Mouse (Mus musculus) forelimb bud, embryonic 11.5 days (tissue): Measurements from ENCODE around the gene Rpusd2.
"Not testable (repeated sequence)": the region's sequence is repeated elsewhere in the genome, so short reads cannot be mapped to it uniquely, and the experiment has no call there.

Experiments
- DNase-seq: peaks from one replicate; pipeline ENCODE4 v3.0.0-alpha.2; 2012; ENCODE audit warnings: low read depth, low spot score

Rpusd2 gene

DNA sequence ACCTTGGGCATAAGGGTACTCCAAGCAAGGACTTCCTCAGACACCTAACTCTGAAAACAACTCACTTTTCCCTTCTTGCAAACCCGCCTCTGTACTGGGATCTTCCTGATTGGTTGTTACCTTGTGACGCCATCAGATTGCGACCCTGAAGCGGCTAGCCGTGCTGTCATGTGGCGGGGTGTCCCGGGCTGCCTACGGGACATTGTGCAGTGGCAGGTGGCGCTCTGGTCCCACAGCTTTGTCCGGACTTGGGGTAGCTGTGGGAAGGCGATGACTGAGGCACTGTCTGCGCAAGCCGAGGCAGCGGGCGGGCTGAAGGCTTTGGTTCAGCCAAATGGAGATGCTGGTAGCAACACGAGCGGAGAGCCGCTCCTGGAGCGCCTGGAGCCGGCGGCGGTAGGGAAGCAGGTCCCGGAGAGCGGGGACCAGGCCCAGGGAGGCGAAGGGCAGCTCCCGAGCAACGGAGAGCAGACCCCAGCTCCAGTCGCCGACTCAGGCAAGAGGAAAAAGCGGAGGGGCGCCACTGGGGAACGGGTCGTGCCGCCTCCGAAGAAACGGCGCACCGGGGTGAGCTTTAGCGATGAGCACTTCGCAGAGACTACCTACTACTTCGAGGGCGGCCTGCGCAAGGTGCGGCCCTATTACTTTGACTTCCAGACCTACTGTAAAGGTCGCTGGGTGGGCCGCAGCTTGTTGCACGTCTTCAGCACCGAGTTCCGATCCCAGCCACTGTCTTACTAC, at the start of gene Rpusd2:
TSS of gene Rpusd2 (plus strand) at position 135 of the 741 bp plus-strand sequence.
- peak; percentile 97 for DNase-seq

DNA sequence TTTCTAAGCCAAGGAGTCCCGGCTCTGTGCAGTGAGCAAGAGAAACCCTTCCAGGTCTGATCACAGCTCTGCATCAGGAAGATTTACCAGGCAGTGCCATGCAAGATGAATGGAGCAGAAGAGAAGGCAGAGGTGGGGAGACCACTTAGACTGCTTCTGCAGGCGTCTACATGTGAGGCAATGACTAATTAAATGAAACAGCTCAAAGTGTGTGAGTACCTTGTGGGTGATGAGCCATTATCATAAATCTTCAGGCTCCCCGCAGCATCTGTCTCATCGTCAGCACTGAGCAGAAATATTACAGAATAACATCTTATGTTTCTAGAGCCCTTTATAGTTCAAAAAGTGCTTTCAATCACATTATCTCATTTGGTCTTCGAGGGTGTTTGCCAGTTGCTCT, 39.1 kb upstream of the Rpusd2 start:
- no peak for DNase-seq

DNA sequence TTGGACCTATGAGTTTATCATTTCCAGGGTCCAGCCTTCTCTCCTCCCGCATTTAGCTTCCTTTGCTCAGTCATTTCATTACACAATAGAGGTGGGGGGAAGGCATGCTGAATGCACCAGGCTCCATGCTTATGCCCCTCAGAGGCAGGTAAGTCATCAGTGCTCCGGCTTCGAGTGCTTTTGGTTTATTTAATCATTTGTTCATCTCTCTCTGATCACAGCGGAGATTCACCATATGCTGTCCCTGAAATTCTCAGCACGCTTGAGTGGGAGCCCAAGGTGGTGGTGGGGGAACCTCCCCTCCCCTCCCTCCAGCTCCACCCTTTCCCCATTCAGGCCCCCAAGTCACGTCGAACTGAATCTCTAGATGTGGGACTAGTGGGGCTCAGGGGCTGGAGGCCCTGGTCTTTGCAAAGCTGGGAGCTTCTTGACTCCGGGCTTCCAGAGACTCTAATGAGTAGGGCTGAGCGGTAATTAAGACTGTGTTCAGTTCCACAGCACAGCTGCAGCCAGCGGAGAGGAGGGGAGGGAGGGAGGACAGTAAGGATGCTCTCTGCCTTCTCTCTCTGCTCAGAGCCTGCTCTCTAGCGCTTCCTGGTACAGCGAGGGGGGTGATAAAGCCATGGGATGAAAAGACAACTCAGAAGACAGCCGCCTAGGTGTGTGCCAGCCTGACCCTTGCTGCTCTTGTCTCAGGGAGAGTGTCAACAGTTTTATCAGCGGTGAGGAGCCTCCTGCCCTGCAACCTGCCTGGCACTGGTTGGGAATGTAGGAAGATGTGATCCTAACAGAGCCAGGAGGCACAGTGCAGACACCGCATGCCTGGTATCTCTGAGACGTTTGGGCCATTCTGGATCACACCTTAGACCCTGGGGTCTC, 38.4 kb upstream of the Rpusd2 start:
- no peak for DNase-seq

DNA sequence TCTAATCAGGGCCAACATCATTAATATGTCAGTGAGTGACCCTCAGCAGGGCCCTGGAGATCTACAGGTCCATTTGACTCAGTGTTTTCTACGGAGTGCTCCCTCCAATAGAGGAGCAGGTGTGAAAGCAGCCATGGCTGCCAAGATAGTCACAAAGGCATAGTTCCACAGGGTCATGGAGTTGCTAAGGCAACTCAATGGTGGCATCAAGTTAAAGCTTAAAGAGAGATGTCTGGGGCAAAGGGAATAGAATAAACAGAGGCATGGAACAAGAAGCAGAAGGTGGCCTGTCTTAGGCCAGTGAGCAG, 37.8 kb upstream of the Rpusd2 start:
- DNase-seq, result no peak

DNA sequence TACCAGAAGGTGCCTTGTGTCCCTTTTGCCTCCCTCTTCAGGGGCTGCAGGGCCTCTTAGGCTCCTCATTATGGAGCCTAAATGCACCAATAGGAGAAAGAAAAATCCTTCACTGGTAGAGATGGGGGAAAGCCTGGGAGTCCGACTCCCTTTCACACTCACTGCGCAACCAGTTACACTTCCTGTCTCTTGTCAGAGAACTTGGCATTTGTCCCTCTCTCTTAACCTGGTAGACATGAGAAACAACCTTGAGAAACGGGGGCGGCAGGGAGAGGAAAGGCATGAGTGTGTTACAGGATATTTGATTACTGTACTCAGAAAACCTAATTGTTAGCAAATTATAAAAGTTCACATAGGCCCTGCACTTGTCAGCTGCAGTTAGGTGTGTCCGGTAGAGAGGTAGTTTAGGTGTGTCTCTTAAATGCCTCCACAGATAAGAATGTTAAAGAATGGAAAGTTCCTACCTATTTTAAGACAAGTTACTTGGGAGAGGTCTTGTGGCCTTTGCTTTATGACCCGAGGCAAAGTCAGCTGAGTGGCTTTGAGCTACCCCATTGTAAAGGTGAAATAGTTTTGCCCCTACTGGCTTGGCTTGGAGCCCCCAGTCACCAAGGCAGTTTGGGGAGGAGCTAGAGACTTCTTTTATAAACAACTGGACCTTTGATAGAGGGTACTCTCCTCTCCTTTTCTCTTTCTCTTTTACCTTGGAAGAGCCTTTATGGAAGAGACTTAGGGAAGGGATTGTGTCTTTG, 36.3 kb upstream of the Rpusd2 start:
- no peak for DNase-seq

DNA sequence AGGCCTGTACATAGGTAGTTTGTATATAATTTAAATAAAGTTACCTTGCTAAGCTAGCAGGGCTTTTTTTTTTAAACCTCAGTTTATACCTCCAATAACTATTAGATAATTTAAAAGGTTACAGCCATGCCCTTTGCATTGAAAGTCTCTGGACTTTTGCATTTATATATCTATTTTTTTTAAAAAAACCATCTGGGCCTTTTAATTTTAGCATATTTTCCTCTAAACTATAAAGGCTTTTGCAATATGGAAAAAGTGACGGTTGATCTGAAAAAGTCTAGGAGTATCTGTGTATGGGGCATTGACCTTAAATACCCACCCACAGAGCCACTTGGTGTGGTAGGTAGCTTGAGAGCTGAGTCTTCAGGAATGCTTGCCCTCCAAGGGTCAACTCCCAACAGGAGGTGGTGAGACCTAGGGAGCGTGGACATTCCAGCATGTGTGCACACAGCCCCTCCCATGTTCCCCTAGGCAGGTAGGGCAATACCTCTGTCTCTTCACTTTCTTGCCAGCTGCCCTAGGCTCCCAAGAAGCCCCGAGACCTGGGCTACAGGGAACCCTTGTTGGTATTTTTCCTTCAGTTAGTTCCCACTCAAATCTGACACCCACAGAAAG, 35.5 kb upstream of the Rpusd2 start:
- no peak for DNase-seq

DNA sequence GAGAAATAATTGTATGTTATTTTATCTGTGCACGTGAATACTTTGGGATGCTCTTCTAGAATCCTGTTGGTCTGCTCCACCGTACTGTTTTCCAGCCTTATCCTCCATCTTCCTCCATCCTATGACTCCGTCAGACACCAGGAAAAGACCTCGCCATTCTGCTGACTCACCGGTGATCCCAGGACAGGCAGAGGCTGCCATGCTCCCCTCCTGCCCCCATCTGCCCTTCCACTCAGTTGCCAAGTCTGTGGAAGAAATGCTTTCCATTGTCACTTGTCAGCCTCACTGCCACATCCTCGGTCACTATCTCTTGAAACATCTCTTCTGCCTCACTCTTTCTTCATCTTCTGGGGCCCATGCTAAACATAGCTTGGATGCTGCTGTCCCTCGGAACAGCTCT, 27.7 kb upstream of the Rpusd2 start:
- DNase-seq, result no peak

DNA sequence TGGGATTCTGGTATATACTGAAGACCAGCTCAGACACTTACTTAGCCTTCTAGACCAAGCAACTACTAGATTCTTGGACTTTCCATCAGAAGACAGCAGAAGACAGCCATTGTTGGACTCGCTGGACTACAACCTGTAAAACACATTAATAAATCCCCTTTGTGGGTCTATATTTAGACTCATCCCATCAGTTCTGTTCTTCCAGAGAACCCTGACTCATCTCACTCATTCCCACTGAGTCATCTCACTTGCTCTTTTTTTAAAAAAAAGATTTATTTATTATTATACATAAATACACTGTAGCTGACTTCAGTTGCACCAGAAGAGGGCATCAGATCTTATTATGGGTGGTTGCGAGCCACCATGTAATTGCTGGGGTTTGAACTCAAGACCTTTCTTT, 25.2 kb upstream of the Rpusd2 start:
- no peak for DNase-seq

DNA sequence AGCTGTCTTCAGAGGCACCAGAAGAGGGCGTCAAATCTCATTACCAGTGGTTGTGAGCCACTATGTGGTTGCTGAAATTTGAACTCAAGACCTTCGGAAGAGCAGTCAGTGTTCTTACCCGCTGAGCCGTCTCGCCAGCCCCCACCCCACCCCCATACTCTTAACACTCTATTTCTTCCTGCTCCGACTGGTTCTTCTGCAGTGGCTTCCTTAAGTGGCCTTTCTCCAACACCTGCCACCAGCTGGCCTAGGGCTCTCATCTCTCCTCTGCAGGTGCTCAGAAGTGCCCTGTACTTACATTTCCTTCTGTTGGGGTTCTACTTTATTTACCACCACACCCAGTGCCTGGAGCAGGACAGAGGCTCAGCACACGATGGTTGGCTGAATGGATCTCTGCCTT, 19.6 kb upstream of the Rpusd2 start:
- no peak for DNase-seq

DNA sequence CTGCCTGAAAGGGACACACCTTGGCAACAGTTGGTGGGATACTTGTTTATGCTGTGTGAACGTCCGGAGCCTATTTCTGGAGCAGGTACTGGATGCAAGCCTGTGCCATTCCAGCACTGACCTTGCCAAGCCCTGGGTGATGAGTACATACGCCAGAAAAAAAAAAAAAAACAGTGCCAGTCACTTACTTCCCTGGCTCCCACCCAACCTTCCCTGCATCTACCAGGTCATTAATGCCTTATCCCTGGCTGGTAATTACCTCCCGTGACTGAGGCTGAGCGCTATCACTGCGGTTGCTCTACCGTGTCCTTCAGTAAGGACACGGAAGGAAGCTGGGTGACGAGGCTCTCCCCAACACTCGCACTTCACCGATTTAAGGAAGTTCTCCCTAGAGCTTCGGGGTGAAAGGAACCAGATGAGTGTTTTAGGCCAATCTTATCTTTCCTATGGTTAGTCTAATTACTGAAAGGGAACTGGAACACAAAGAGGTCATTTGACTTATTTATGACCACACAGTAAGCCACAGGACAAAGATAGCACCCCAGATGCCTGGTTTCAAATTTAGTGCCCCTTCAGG, 18.9 kb upstream of the Rpusd2 start:
- no peak for DNase-seq

DNA sequence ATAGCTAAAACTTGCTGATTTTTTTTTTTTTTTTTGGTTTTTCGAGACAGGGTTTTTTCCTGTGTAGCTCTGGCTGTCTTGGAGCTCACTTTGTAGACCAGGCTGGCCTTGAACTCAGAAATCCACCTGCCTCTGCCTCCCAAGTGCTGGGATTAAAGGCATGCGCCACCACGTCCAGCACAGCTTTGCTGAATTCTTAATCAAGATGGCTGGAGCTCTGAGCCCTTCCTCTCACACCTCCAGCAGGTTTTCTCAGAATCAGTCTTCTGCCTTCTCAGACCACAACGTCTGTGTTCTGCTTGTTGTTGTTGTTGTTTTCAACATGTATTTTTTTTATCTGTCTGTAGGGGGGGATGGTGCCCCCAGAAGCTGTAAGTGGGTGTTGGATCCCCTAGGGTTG, 18.3 kb upstream of the Rpusd2 start:
- not testable (repeated sequence) for DNase-seq

DNA sequence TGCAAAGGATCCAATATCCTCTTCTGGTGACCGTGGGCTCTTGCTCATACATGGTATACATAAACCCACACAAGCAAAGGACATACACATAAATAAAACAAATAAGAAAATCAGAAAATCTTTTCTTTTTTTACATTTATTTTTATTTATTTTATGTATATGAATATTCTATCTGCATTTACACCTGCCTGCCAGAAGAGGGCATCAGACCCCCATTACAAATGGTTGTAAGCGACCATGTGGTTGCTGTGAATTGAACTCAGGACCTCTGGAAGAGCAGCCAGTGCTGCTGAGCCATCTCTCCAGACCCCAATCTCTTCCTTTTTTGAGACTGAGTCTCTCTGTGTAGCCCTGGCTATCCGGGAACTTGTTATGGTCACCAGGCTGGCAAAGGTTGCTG, 16.9 kb upstream of the Rpusd2 start:
- no peak for DNase-seq

DNA sequence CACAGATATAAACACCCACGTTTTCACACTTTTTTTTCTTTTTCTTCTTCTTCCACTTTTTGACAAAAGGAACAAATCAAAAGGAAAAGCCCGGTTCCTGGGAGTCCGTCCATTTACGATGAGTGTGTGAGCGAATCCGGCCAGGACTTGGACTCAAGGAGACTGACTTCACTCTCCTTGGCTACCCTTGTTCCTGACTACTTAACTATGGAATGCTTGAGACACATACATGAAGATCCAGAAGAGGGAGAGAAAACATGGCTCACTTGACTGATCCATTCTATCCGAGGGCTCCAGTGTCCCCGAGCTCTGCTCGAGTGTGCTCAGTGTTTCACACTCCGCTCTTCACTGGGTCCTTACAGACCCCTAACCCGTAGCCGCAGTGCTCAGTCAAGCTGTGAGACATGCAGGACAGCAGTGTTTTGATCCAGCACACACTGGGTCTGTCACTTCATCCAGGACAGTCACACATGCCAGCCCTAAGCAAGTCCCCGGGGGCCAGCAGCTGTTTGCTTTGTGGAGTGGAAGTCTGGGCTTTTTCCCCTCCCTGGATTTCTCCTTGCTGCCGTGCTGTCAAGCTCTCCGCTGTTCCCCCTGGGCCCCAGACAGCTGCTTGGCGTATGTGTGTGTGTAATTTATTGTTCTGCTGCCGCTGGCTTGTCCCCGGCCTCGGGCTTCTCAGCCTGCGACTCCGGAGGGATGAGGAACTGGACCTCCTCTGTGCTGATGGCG, 16.0 kb upstream of the Rpusd2 start:
- peak; percentile 37 for DNase-seq

DNA sequence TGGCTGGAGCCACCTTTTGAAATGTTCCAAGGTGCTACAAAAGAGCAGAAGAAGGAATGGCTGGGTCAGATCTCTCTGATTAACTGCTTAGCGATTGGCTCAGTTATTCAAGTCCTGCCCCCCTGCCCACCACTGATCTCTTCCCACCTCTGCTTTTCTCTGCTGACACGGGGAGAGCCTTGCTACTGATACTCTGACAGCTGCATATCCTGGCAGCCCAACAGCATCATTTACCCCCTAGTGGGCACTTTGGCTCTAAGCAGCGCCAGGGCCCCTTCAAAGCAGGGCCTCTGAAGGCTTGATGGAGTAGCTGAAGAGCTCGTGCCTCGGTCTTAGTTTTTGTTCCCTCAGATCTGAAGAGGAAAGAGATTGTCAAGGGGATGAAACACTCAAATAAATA, 15.5 kb upstream of the Rpusd2 start:
- no peak for DNase-seq

DNA sequence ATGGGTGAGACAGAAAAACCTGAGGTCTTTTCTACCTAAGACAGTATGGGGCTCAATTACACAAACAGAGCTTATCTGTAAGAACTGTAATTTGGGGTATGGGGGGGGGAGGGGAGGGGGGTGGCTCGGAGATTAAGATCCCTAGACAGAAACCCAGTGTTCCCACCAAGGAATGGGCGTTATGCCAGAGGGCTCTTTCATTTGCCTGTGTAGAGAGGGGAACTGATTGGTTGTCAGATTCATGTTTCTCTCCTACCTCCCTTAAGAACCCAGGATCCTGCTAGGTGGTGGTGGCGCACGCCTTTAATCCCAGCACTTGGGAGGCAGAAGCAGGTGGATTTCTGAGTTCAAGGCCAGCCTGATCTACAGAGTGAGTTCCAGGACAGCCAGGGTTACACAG, 15.1 kb upstream of the Rpusd2 start:
- DNase-seq, result no peak

DNA sequence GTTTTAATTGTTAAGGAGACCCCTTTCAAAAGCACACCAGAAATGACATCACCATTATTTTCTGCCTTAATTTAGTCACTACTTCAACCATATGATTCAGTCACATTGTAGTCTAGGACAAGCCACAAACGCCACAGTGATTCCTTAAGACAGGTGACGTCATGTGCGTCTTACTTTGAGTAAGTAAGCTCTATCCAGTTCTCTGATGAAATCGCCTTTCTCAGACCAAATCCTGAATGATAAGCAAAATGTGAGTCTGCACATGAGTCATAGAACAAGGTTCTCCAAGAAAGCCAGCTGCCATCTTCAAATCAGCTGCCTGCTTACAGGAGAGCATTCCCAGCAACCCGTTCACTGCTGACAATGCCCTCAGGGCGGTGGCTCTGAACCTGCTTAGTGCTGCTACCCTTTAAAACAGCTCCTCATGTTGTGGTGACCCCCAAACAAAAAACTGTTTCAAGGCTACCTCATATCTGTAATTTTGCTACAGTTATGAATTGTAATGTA, 11.4 kb upstream of the Rpusd2 start:
- no peak for DNase-seq

DNA sequence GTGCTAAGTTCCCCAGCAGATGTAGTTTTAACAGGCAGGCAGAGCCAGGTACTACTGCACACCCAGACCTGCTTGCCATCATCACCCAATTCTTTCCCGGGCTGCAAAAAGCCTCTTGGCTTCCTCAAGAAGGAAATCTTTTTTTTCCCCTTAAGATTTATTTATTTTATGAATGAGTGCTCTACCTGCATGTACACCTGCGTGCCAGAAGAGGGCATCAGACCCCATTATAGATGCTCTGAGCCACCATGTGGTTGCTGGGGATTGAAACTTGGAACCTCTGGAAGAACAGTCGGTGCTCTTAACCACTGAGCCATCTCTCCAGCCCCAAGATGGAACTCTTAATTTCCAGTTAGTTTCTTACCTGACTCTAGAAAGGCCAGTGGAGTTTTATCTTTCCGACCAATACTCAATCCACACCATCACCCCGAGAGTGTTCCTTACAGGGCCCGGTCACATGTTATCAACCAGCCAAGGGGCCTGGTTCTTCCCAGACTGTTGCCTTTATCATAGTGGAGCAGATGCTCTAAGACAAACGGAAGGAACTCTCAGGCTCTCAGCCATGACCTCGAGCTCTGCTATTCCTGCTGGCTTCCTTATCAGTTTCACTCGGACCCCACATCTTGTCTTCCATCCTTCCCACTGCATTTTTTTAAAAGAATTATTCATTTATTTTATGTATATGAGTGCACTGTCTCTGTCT, 9.9 kb upstream of the Rpusd2 start:
- DNase-seq, result no peak

DNA sequence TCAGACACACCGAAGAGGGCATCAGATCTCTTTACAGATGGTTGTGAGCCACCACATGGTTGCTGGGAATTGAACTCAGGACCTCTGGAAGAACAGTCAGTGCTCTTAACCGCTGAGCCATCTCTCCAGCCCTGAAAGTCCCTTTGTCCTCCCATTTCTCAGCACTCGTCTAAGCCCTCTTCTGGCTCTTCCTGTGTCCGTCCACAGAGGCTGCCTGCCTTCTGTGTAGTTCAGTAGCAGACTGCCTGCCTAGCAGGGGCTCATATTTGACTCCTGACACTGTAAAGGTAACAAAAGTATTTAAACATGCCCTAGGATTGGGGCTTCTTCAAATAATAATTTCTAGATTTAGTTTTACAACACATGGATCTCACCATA, 9.4 kb upstream of the Rpusd2 start:
- no peak for DNase-seq

DNA sequence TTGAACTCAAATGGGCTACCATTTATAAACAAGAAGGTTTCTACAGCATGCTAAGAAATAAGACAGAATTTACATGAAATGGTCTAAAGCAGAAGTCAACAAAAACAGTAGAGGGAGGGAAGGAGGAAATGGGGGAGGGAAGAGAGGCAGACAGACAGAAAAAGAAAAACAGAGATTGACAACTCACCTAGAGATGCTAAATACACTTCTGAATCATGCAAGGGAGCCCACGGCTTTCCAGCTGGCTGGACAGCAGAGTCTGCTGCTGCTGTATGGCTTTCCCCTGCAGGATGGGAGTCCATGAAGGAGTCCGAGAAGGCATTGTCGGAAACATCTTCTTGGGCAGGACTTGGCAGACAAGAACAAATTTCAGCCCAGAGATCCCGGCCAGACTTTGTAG, 7.6 kb upstream of the Rpusd2 start:
- no peak for DNase-seq

DNA sequence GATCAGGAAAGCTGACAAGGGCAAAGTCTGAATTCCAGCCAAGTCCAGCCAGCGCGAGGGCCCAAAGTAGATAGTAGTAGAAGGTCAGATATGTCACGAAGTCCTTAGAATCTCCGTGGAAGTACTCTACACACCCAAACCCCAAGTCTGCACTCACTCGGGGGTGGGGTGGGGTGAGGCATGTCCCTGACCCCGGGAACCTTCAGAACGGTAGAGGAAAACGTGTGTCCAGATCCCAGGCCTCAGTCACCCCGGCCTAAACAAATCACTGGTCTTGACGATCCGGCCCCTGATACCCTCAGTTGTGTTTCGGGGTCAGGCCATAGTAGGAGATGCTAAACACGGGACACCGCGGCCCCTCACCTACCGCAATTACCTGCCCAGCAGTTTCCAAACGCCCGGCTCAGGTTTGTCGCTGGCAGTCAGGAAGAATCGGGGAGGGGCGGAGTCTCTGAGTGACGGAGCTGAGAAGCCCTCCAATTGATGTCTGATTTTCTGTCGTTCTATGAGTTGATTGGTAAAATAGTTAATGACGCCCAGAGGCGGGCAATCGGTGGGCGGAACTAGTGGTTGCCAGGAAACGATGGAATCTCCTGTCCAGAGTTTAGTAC, 5.5 kb upstream of the Rpusd2 start, which contains the start of gene Ccdc32:
TSS of gene Ccdc32 (minus strand) at position 453 of the 611 bp plus-strand sequence.
- peak; percentile 91 for DNase-seq
